Mouse (Mus musculus) heart, embryonic 14.5 days (tissue): ENCODE results near the gene Gm10964. TPM values are rescaled to one million over a fixed set of nuclear protein-coding genes. Genes with fewer than 3 reads are reported as not detected.

ENCODE experiments used
- ATAC-seq: fragments of 200-750 bp; cut with Nextera tagmentation; 2 replicates; pipeline ENCODE4 v1.8.0; 2017; ENCODE audit warnings: low read depth, moderate TSS enrichment; ENCODE audit not compliant: insufficient number of reproducible peaks, insufficient read depth, low FRiP score
- H3K27ac ChIP-seq, 2 experiments: fragments of 200-500 bp in 1 of 2; fragments of 300-500 bp in 1 of 2; sonication (generic) in 1 of 2; replicated peaks in 1 of 2; 2 replicates each; pipeline ENCODE4 v1.5.1; 2012 to 2014; ENCODE audit warnings: low read depth in 2 of 2, low read length in 2 of 2, control low read depth in 1 of 2, mild to moderate bottlenecking in 1 of 2, mixed read lengths in 1 of 2; ENCODE audit not compliant: control insufficient read depth in 1 of 2, insufficient read depth in 1 of 2
- H3K27me3 ChIP-seq: fragments of 300-500 bp; sonication (generic); 2 replicates; pipeline ENCODE4 v1.6.1; 2014; ENCODE audit warnings: mild to moderate bottlenecking, low read length, control low read depth; ENCODE audit not compliant: control insufficient read depth, insufficient read depth
- H3K36me3 ChIP-seq: fragments of 300-500 bp; sonication (generic); 2 replicates; pipeline ENCODE4 v1.6.1; 2014; ENCODE audit warnings: mild to moderate bottlenecking, control low read depth, low read length, mixed read lengths; ENCODE audit not compliant: control insufficient read depth, insufficient read depth
- H3K4me1 ChIP-seq, 2 experiments: fragments of 200-500 bp in 1 of 2; fragments of 300-500 bp in 1 of 2; sonication (generic) in 1 of 2; 2 replicates each; pipeline ENCODE4 v1.6.1; 2012 to 2014; ENCODE audit warnings: low read length in 2 of 2, control low read depth in 1 of 2, mixed read lengths in 1 of 2; ENCODE audit not compliant: control insufficient read depth in 2 of 2, insufficient read depth in 2 of 2
- H3K4me2 ChIP-seq: fragments of 300-500 bp; sonication (generic); 2 replicates; pipeline ENCODE4 v1.6.1; 2014; ENCODE audit warnings: mild to moderate bottlenecking, low read length
- H3K4me3 ChIP-seq, 2 experiments: fragments of 200-500 bp in 1 of 2; fragments of 300-500 bp in 1 of 2; sonication (generic) in 1 of 2; 2 replicates each; pipeline ENCODE4 v1.5.1; 2012 to 2014; ENCODE audit warnings: low read length in 2 of 2, mild to moderate bottlenecking in 2 of 2, control low read depth in 1 of 2, low read depth in 1 of 2, moderate library complexity in 1 of 2; ENCODE audit not compliant: control insufficient read depth in 1 of 2, insufficient read depth in 1 of 2
- H3K9ac ChIP-seq: fragments of 300-500 bp; sonication (generic); 2 replicates; pipeline ENCODE4 v1.6.1; 2014; ENCODE audit warnings: mild to moderate bottlenecking, low read length
- H3K9me3 ChIP-seq: fragments of 300-500 bp; sonication (generic); 2 replicates; pipeline ENCODE4 v1.6.1; 2016; ENCODE audit warnings: low read length, control low read depth; ENCODE audit not compliant: control insufficient read depth
- WGBS: fragments of 180-500 bp; shearing (Covaris S2); extraction: QIAGEN DNeasy Blood & Tissue Kit; methylation state at CpG from one replicate; pipeline ENCODE4 v1.1.7; 2014; 5-methylcytosine and 5-hydroxymethylcytosine counted together
- polyA plus RNA-seq: library from polyadenylated mRNA; unstranded; fragments of >200 nt; fragmentation: Nextera tagmentation; extraction: Ambion mirVana; gene quantifications from 2 replicates; pipeline ENCODE4 v1.2.1, GENCODE M21; 2014

Gene Gm10964
- polyA plus RNA-seq, 1 experiment from 2014 or later, result not detected

DNA sequence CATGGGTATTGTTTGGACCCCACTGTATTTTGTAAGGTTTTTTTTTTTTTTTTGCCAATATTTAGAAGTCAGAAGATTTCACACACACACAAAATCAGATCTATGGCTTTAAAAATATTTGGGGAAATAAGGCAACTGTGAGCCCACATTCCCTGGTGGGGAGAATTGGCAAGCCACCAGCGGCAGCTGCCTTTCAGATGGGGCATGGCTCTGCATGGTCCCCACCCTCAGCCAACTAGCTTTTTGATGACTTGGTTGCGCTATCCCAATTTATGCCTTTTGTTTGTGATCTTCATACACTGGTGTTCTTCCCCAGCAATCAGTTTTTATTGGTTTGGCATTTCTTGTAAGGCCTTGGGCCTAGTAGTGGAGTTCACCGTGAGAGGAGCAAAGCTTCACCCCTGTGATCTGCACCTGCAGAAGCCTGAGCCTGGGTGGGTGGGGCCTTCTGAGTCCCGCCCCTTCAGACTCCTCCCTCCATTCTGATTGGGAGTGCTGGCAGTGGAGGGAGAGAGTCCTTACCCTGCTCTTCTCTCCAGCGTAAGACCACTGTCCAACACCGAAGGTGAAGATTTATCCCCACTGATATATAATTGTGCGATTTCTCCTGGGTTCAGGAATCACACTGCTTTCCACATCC is 24.8 kb upstream of the Gm10964 start:
- H3K4me3 ChIP-seq, result no peak overlapping the region
- 60% methylated on average over 7 of the region's 7 CpGs for WGBS
- H3K9ac ChIP-seq, result no peak overlapping the region
- no peaks in the 10 kb centered on the region for H3K9me3 ChIP-seq
- peaks cover 0 to 7% of the 10 kb centered on the region in 2 experiments; a peak in 1 of 4 replicates for H3K4me1 ChIP-seq
- no peak for ATAC-seq
- no peaks in the 10 kb centered on the region for H3K27me3 ChIP-seq
- no peak overlapping the region for H3K4me2 ChIP-seq
- H3K36me3 ChIP-seq, result no peaks in the 10 kb centered on the region
- no peak overlapping the region for H3K27ac ChIP-seq

DNA sequence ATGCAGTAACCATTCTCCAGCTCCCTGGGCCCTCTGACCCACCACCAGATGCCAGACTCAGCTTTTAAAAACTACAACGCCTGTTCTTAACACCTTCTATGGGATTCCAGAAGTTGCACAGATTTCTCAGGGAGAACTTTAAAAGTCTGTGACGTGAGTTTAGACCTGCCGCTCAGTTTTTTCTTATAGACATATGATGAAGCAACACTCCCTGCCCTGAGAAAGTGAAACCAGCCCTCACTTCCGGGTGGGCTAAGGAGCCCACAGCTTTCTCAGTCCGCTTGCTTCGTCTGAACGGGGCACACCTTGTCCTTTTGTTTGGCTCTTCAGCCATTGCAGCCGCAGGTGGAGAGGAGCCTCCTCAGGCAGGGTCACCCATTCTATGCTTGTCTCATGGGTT is 24.2 kb upstream of the Gm10964 start:
- Histone ChIP-seq H3K27me3 (no peaks in the 10 kb centered on the region), H3K4me1 (peaks cover 0 to 7% of the 10 kb centered on the region in 2 experiments; a peak in 1 of 4 replicates), H3K4me2 (no peak overlapping the region), H3K4me3 (no peak overlapping the region), H3K27ac (no peak overlapping the region), H3K9ac (no peak overlapping the region), H3K9me3 (no peaks in the 10 kb centered on the region), H3K36me3 (no peaks in the 10 kb centered on the region)
- ATAC-seq, result no peak
- WGBS, result 74% methylated on average over 8 of the region's 8 CpGs

GRCm38 (mm10) chr3:103715762-103716693 is 23.1 kb upstream of the Gm10964 start:
- no peak overlapping the region for H3K4me2 ChIP-seq
- no peak overlapping the region for H3K4me3 ChIP-seq
- ATAC-seq, result no peak

DNA sequence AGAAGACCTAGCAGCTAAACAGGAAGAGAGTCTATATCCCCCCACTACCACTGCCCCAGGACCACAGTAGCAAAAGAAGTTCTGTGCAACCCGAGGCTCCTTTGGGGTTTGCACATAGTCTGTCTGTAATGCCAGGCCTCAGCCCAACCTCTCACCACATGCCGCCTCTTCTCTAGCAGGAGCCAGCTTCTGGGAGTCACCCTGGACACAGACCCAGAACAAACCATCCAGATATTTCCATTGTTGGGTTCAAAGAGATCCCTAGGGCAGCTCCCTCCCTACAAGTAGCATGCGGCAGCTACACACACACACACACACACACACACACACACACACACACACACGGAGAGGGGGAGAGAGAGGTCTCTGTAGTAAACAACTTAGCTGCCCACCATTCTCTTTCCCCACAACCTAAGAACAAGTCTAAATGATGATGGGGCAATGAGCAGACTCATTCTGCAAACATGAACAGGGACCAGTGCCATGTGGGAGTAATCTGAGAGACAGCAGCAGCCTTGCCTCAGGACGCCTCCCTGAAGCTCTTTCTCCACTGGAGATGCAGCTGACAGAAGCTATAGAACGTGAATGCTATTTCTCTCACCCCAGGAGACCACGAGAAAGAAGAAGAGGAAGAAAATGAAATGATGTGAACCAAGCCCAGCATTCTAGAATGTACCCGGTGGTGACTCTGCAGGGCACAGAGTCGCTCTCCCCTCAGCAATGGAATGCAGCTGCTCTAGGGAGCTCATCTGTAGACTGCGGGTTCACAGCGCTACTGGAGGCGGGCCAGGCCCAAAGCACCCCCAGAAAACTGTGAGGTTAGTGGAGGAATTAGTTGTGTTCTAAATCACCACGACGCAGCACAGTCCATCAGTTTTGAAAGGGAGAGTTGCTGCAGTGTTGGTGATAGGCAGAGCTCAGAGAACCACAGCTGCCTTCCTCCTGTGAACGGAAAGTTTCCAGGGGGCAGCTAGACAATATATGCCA is 22.1 kb upstream of the Gm10964 start:
- no peak overlapping the region for H3K27ac ChIP-seq
- H3K36me3 ChIP-seq, result no peaks in the 10 kb centered on the region
- H3K9ac ChIP-seq, result no peak overlapping the region
- ATAC-seq, result no peak
- WGBS, result 48% methylated on average over 15 of the region's 15 CpGs
- peaks cover 0 to 7% of the 10 kb centered on the region in 2 experiments; a peak in 1 of 4 replicates for H3K4me1 ChIP-seq
- H3K4me2 ChIP-seq, result no peak overlapping the region
- no peaks in the 10 kb centered on the region for H3K9me3 ChIP-seq
- no peak overlapping the region for H3K4me3 ChIP-seq
- H3K27me3 ChIP-seq, result no peaks in the 10 kb centered on the region

More at GRCm38 (mm10) chr3:103715762-103716693, 23.1 kb upstream of the Gm10964 start:
- H3K9me3 ChIP-seq, result no peaks in the 10 kb centered on the region
- WGBS, result 50% methylated on average over 11 of the region's 11 CpGs
- no peak overlapping the region for H3K9ac ChIP-seq
- H3K27me3 ChIP-seq, result no peaks in the 10 kb centered on the region
- no peak overlapping the region for H3K27ac ChIP-seq
- peaks cover 0 to 7% of the 10 kb centered on the region in 2 experiments; a peak in 1 of 4 replicates for H3K4me1 ChIP-seq
- H3K36me3 ChIP-seq, result no peaks in the 10 kb centered on the region

DNA sequence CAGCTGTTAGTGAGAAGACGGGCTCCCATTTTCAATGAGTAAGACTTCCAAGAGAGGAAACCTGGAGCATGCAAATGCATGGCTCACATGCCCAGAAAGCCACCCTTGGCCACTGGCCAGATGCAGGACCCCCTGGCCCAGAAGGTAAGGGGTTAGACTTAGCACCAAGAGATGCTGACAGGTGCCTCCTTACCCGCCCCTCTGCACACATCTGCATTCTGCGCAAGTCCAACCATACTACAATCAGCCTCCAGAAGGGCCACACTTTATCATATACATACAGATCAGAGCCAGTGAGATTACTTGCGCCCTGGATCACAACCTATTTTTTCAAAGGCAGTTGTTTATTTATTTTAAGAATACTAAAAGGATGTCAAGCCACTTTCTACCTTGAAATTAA is 20.4 kb upstream of the Gm10964 start:
- Histone ChIP-seq H3K27me3 (no peaks in the 10 kb centered on the region), H3K9ac (no peak overlapping the region), H3K4me1 (peaks cover 0 to 7% of the 10 kb centered on the region in 2 experiments; a peak in 1 of 4 replicates), H3K36me3 (no peaks in the 10 kb centered on the region), H3K27ac (no peak overlapping the region), H3K4me2 (no peak overlapping the region), H3K9me3 (no peaks in the 10 kb centered on the region), H3K4me3 (no peak overlapping the region)
- no peak for ATAC-seq
- 81% methylated on average over 4 of the region's 4 CpGs for WGBS

DNA sequence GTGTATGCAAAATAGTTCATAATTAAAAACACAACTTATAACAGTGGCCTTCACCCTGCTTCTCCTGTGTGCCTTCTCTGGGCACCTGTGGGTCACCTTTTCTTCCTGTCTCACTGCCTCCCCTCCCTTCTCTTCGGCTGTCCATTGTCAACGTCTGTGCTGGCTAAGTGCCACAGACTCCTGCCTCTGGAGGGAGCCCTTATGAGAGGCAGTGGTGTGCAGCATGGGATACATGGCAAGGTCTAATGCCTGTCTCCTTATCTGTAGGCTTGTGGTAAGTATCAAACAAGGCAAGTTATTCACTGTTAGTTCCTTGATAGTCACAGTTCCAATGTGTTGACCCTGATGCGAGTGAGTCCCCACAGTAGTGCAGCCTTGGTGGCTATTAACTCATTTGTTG is 15.0 kb upstream of the Gm10964 start:
- Histone ChIP-seq H3K4me3 (no peak overlapping the region), H3K9me3 (no peaks in the 10 kb centered on the region), H3K4me2 (no peak overlapping the region), H3K27ac (no peak overlapping the region), H3K4me1 (no peaks in the 10 kb centered on the region; a peak in 1 of 4 replicates), H3K36me3 (no peaks in the 10 kb centered on the region), H3K27me3 (no peaks in the 10 kb centered on the region), H3K9ac (no peak overlapping the region)
- WGBS, result 31% methylated on average over 3 of the region's 3 CpGs
- ATAC-seq, result no peak

DNA sequence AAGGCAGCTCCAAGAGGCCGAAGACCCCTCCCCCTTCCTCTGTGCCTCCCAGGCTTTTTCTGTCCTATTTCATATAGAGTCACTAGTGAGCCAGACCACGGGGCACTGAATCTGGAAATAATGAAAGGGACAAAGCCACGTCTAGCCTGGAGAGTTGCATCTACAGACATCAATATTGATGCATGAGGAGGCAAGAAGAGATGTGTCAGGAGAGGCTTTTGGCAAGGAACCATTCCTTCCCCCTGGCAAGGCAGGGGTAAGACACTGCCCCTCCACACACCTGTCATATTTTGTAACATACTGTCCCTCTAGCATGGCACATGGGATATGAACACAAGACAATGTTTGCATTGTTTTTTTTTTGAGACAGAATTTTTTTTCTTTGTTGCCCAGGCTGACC is 12.5 kb upstream of the Gm10964 start:
- H3K4me2 ChIP-seq, result no peak overlapping the region
- no peak for ATAC-seq
- no peaks in the 10 kb centered on the region for H3K27me3 ChIP-seq
- no peaks in the 10 kb centered on the region; a peak in 1 of 4 replicates for H3K4me1 ChIP-seq
- no peaks in the 10 kb centered on the region for H3K36me3 ChIP-seq
- no peak overlapping the region for H3K9ac ChIP-seq
- 73% methylated on average over 3 of the region's 3 CpGs for WGBS
- no peak overlapping the region for H3K27ac ChIP-seq
- H3K9me3 ChIP-seq, result no peaks in the 10 kb centered on the region
- no peak overlapping the region for H3K4me3 ChIP-seq
